8 mouse cellular contexts compared by ENCODE assay signal in genomic region chr5:121981650-121982131, GRCm38 (mm10).
DNase-seq lines count a peak whose midpoint lies in the region; ATAC-seq lines count a peak whose summit lies in the region.

No protein-coding gene starts in this region.

- 12% methylated on average over 16 of the region's 16 CpGs for WGBS in embryonic facial prominence, embryonic 14.5 days
- WGBS in neural tube, embryonic 14.5 days, result 6% methylated on average over 16 of the region's 16 CpGs

- no peak overlapping the region for H3K4me3 ChIP-seq in embryonic facial prominence, embryonic 14.5 days (ENCODE audit: low read depth, low read length)
- no peak overlapping the region for H3K4me3 ChIP-seq in neural tube, embryonic 14.5 days (ENCODE audit: low read depth, low read length)

- H3K4me1 ChIP-seq in embryonic facial prominence, embryonic 14.5 days (ENCODE audit: control insufficient read depth, insufficient read depth, low read length), result no peaks in the 10 kb centered on the region; the same call in 1 of the 2 replicates
- peaks cover 15% of the 10 kb centered on the region for H3K4me1 ChIP-seq in neural tube, embryonic 14.5 days (ENCODE audit: control insufficient read depth, insufficient read depth, low read length)

- H3K9ac ChIP-seq in embryonic facial prominence, embryonic 14.5 days (ENCODE audit: low read depth, low read length), result no peak overlapping the region
- peak overlapping the region; percentile 17; the same call in 1 of the 2 replicates for H3K9ac ChIP-seq in neural tube, embryonic 14.5 days (replicated peaks; ENCODE audit: low read depth, low read length)

- peak; percentile 64 for DNase-seq in left cerebral cortex, postnatal 4 days
- DNase-seq in left cerebral cortex, postnatal 25 days (ENCODE audit: low spot score in 2 of 2), result no peak
- peak; percentile 57 for DNase-seq in embryonic facial prominence, embryonic 14.5 days (ENCODE audit: low spot score)
- peak; percentile 67 to 77 for DNase-seq in kidney, postnatal 4 days

- H3K9me3 ChIP-seq in embryonic facial prominence, embryonic 14.5 days (ENCODE audit: control insufficient read depth, low read length), result no peaks in the 10 kb centered on the region
- H3K9me3 ChIP-seq in neural tube, embryonic 14.5 days (ENCODE audit: control insufficient read depth, low read length), result no peaks in the 10 kb centered on the region

- ATAC-seq in embryonic facial prominence, embryonic 14.5 days (ENCODE audit: low read depth), result peak; percentile 50; the same call in 1 of the 2 replicates
- peak; percentile 73 for ATAC-seq in neural tube, embryonic 14.5 days (ENCODE audit: low read depth)
- no peak for ATAC-seq in inflammation-experienced regulatory T-cells, adult 6 months
- no peak for ATAC-seq in megakaryocyte progenitor cell, adult 5-6 weeks (replicated peaks; ENCODE audit: poor library complexity)
- no peak for ATAC-seq in cerebellum, adult (ENCODE audit: insufficient number of reproducible peaks, low FRiP score, low TSS enrichment)

- H3K27me3 ChIP-seq in embryonic facial prominence, embryonic 14.5 days (replicated peaks; ENCODE audit: control insufficient read depth, insufficient read depth, low read length), result no peaks in the 10 kb centered on the region
- no peaks in the 10 kb centered on the region for H3K27me3 ChIP-seq in neural tube, embryonic 14.5 days (ENCODE audit: control insufficient read depth, insufficient read depth, low read length)

- H3K4me2 ChIP-seq in embryonic facial prominence, embryonic 14.5 days (ENCODE audit: low read depth, low read length), result peak overlapping the region; percentile 21
- peak overlapping the region; percentile 30 for H3K4me2 ChIP-seq in neural tube, embryonic 14.5 days (ENCODE audit: low read depth, low read length)

- no peak overlapping the region for H3K27ac ChIP-seq in embryonic facial prominence, embryonic 14.5 days (replicated peaks; ENCODE audit: low read depth, low read length)
- H3K27ac ChIP-seq in neural tube, embryonic 14.5 days (ENCODE audit: low read depth, low read length), result peak overlapping the region; percentile 63

- intact Hi-C loops in left cerebral cortex, postnatal 4 days (cut with DNase I), result no loop called here
- intact Hi-C loops in left cerebral cortex, postnatal 25 days (cut with DNase I), result no loop called here

- no peaks in the 10 kb centered on the region for H3K36me3 ChIP-seq in embryonic facial prominence, embryonic 14.5 days (ENCODE audit: control insufficient read depth, insufficient read depth, low read length)
- no peaks in the 10 kb centered on the region for H3K36me3 ChIP-seq in neural tube, embryonic 14.5 days (ENCODE audit: control insufficient read depth, insufficient read depth, low read length)

Comparison
In these comparisons a context has a peak if more than half of its experiments do, and no peak if none do; other contexts are left out.
1. DNase-seq: peak in left cerebral cortex, postnatal 4 days (single experiment), embryonic facial prominence, embryonic 14.5 days (single experiment) and kidney, postnatal 4 days (2 of 2); none in left cerebral cortex, postnatal 25 days (0 of 2).
2. ATAC-seq: peak in embryonic facial prominence, embryonic 14.5 days (single experiment) and neural tube, embryonic 14.5 days (single experiment); none in inflammation-experienced regulatory T-cells, adult 6 months (single experiment), megakaryocyte progenitor cell, adult 5-6 weeks (single experiment) and cerebellum, adult (single experiment).